Mouse (Mus musculus) layer of hippocampus, adult 18-20 months (tissue): Measurements from ENCODE around the gene Dcst2. TPM values are rescaled to one million over a fixed set of nuclear protein-coding genes. Genes with fewer than 3 reads are reported as not detected.

Experiments
- DNase-seq, 2 experiments: peaks; one replicate each; pipeline ENCODE4 v3.0.0; 2022; ENCODE audit warnings: low spot score in 2 of 2
- total RNA-seq, 2 experiments: library from RNA; stranded (reverse); gene quantifications; 2 replicates each; pipeline ENCODE4 v1.2.3; 2021

The Dcst2 gene
- total RNA-seq, 2 experiments from 2014 or later, result 0.22 to 0.41 TPM

- DNase-seq, result no peak
Observed at GRCm38 (mm10) chr3:89330948-89331347, 30.8 kb upstream of the Dcst2 start.

GRCm38 (mm10) chr3:89331561-89331960 lies 30.2 kb upstream of the Dcst2 start:
- no peak for DNase-seq

- DNase-seq, result no peak
Observed at GRCm38 (mm10) chr3:89332013-89332412, 29.8 kb upstream of the Dcst2 start.

- no peak for DNase-seq
Observed at GRCm38 (mm10) chr3:89332476-89332875, 29.3 kb upstream of the Dcst2 start.

GRCm38 (mm10) chr3:89333053-89333452 lies 28.7 kb upstream of the Dcst2 start:
- DNase-seq, result no peak

- no peak for DNase-seq
Observed at GRCm38 (mm10) chr3:89336529-89336928, 25.2 kb upstream of the Dcst2 start.

- DNase-seq, result no peak
Observed at GRCm38 (mm10) chr3:89337062-89337720, 24.6 kb upstream of the Dcst2 start.

- no peak for DNase-seq
Observed at GRCm38 (mm10) chr3:89337721-89338578, 23.8 kb upstream of the Dcst2 start, which contains the start of gene Efna4. TSS of gene Efna4 (minus strand) at chr3:89338028.

GRCm38 (mm10) chr3:89339416-89339815 lies 22.4 kb upstream of the Dcst2 start:
- peak; percentile 56 to 87 for DNase-seq

- peak; percentile 69 to 81 for DNase-seq
Observed at GRCm38 (mm10) chr3:89340465-89340864, 21.3 kb upstream of the Dcst2 start.

GRCm38 (mm10) chr3:89341794-89342193 lies 20.0 kb upstream of the Dcst2 start:
- DNase-seq, result no peak

GRCm38 (mm10) chr3:89343279-89343678 lies 18.5 kb upstream of the Dcst2 start:
- DNase-seq, result no peak

GRCm38 (mm10) chr3:89346815-89347540 lies 14.8 kb upstream of the Dcst2 start:
- DNase-seq, result no peak

GRCm38 (mm10) chr3:89347916-89348315 lies 13.9 kb upstream of the Dcst2 start:
- DNase-seq, result no peak

- no peak for DNase-seq
Observed at GRCm38 (mm10) chr3:89348911-89349868, 12.6 kb upstream of the Dcst2 start.

GRCm38 (mm10) chr3:89349869-89350501 lies 11.8 kb upstream of the Dcst2 start, which contains the start of gene Adam15:
TSS of gene Adam15 (minus strand) at chr3:89349996.
- peak; percentile 85 to 93 for DNase-seq

GRCm38 (mm10) chr3:89351271-89351670 lies 10.5 kb upstream of the Dcst2 start:
- DNase-seq, result no peak

- peak; percentile 80 to 93 for DNase-seq
Observed at GRCm38 (mm10) chr3:89354816-89355511, 6.8 kb upstream of the Dcst2 start.

GRCm38 (mm10) chr3:89355512-89355902 lies 6.3 kb upstream of the Dcst2 start:
- DNase-seq, result no peak
